Mouse (Mus musculus): Measurements from ENCODE around the gene Arntl.

GRCm38 (mm10) chr7:113208388-113208753 lies 1.1 kb downstream of the Arntl start:
- TF ChIP-seq EP300 (IDR thresholded peaks at IDR 0.05), result no peak
- TF ChIP-seq CTCF (IDR thresholded peaks at IDR 0.05), result no peak
